Comparison of ENCODE assay signal across 14 mouse cellular contexts in genomic region chr11:54965234-54965633, GRCm38 (mm10).
"Had no signal": no experiment of that assay in that cellular context is flagged by ENCODE, and none has a peak within 500 bp of the region (broad histone marks: within the 10 kb centered on the region; RNA-seq: fewer than 3 reads in every experiment).

No protein-coding gene starts in this region.

- DNase-seq: kidney, adult 9 months; kidney, postnatal 36 days; layer of hippocampus, adult 9-11 months; layer of hippocampus, postnatal 36 days; liver; liver, embryonic 13.5 days; liver, postnatal 0 days; lung, postnatal 36 days; right cerebral cortex, postnatal 4 days; spleen, adult 18-20 months; thymus, adult 18-20 months; thymus, postnatal 25 days had no signal

- ATAC-seq: intestine, postnatal 0 days; liver, postnatal 0 days; midbrain, embryonic 13.5 days had no signal
